Mouse (Mus musculus) olfactory bulb, adult 2 months (tissue): ENCODE measurements around the gene Mif. TPM values are rescaled to one million over a fixed set of nuclear protein-coding genes. Genes with fewer than 3 reads are reported as not detected.

Experiments
- H3K27ac ChIP-seq: fragments of 200-500 bp; 2 replicates; pipeline ENCODE4 v1.5.1; 2012; ENCODE audit warnings: low read depth, low read length; ENCODE audit not compliant: insufficient read depth
- H3K4me1 ChIP-seq: fragments of 200-500 bp; 2 replicates; pipeline ENCODE4 v1.6.1; 2012; ENCODE audit warnings: low read length; ENCODE audit not compliant: control insufficient read depth, insufficient read depth
- H3K4me3 ChIP-seq: fragments of 200-500 bp; 2 replicates; pipeline ENCODE4 v1.5.1; 2012; ENCODE audit warnings: mild to moderate bottlenecking, low read depth, low read length, moderate library complexity; ENCODE audit not compliant: insufficient read depth
- CTCF ChIP-seq: fragments of 200-500 bp; IDR thresholded peaks from 2 replicates; pipeline ENCODE4 v1.5.1; 2012; ENCODE audit warnings: low read depth, mild to moderate bottlenecking, low read length, moderate library complexity; ENCODE audit not compliant: insufficient read depth
- POLR2A ChIP-seq: fragments of 200-500 bp; IDR thresholded peaks from 2 replicates; pipeline ENCODE4 v1.6.1; 2012; ENCODE audit warnings: mild to moderate bottlenecking, low read depth, low read length, moderate library complexity; ENCODE audit not compliant: insufficient read depth
- whole genome bisulfite sequencing: fragments of 180-500 bp; shearing (Covaris S2); methylation state at CpG from one replicate; pipeline ENCODE4 v1.1.7; 2018; 5-methylcytosine and 5-hydroxymethylcytosine counted together
- polyA plus RNA-seq: library from polyadenylated mRNA; stranded (reverse); fragments of >200 nt; gene quantifications from 2 replicates; pipeline ENCODE4 v1.2.4, GENCODE M21; 2012; ENCODE audit warnings: low replicate concordance; ENCODE audit not compliant: missing spikeins, insufficient read depth, insufficient read length

Mif gene
- polyA plus RNA-seq, 1 experiment: not detected

- Histone ChIP-seq H3K4me3 (peak overlapping the region; percentile 41; the same call in 1 of the 2 replicates), H3K27ac (no peak overlapping the region), H3K4me1 (peaks cover 19% of the 10 kb centered on the region)
- TF ChIP-seq POLR2A (no peak), CTCF (no peak)
- WGBS: 31% methylated on average over 21 of the region's 21 CpGs
Measured at GRCm38 (mm10) chr10:75833456-75834080, 26.5 kb downstream of the Mif start.

GRCm38 (mm10) chr10:75832272-75832895 lies 27.7 kb downstream of the Mif start:
- Histone ChIP-seq H3K27ac (no peak overlapping the region), H3K4me1 (peaks cover 17% of the 10 kb centered on the region), H3K4me3 (no peak overlapping the region)
- TF ChIP-seq CTCF: peak; percentile 28; the same call in 1 of the 2 replicates
- TF ChIP-seq POLR2A: no peak
- 73% methylated on average over 13 of the region's 13 CpGs for WGBS

GRCm38 (mm10) chr10:75830275-75830670 lies 29.8 kb downstream of the Mif start:
- Histone ChIP-seq H3K27ac (no peak overlapping the region), H3K4me3 (no peak overlapping the region), H3K4me1 (peaks cover 18% of the 10 kb centered on the region)
- TF ChIP-seq POLR2A: no peak
- TF ChIP-seq CTCF: no peak
- 94% methylated on average over 2 of the region's 2 CpGs for WGBS

GRCm38 (mm10) chr10:75829529-75830274 lies 30.3 kb downstream of the Mif start:
- H3K4me1 ChIP-seq: peaks cover 16% of the 10 kb centered on the region
- no peak overlapping the region for H3K4me3 ChIP-seq
- H3K27ac ChIP-seq: no peak overlapping the region
- TF ChIP-seq POLR2A (no peak), CTCF (no peak)
- WGBS: 80% methylated on average over 2 of the region's 2 CpGs

- TF ChIP-seq CTCF (no peak), POLR2A (no peak)
- H3K4me3 ChIP-seq: no peak overlapping the region
- H3K27ac ChIP-seq: no peak overlapping the region
- peaks cover 9% of the 10 kb centered on the region; the same call in 1 of the 2 replicates for H3K4me1 ChIP-seq
Measured at GRCm38 (mm10) chr10:75828500-75828931, 31.5 kb downstream of the Mif start.

- TF ChIP-seq CTCF (no peak), POLR2A (no peak)
- Histone ChIP-seq H3K27ac (no peak overlapping the region), H3K4me3 (no peak overlapping the region), H3K4me1 (peaks cover 9% of the 10 kb centered on the region; the same call in 1 of the 2 replicates)
- WGBS: 81% methylated on average over 4 of the region's 4 CpGs
Measured at GRCm38 (mm10) chr10:75827668-75828360, 32.2 kb downstream of the Mif start.

- Histone ChIP-seq H3K4me1 (peaks cover 6% of the 10 kb centered on the region; the same call in 1 of the 2 replicates), H3K27ac (no peak overlapping the region), H3K4me3 (no peak overlapping the region)
- TF ChIP-seq POLR2A (no peak), CTCF (no peak)
- WGBS: 90% methylated on average over 4 of the region's 4 CpGs
Measured at GRCm38 (mm10) chr10:75824530-75824929, 35.5 kb downstream of the Mif start.

GRCm38 (mm10) chr10:75823782-75824181 lies 36.3 kb downstream of the Mif start:
- no peak overlapping the region for H3K27ac ChIP-seq
- TF ChIP-seq CTCF (no peak), POLR2A (no peak)
- WGBS: 93% methylated on average over 1 of the region's 1 CpGs
- no peak overlapping the region for H3K4me3 ChIP-seq
- peaks cover 6% of the 10 kb centered on the region; the same call in 1 of the 2 replicates for H3K4me1 ChIP-seq
